Mouse (Mus musculus): Measurements from ENCODE around the gene Smdt1.
"Not testable (repeated sequence)": the region's sequence is repeated elsewhere in the genome, so short reads cannot be mapped to it uniquely, and the experiment has no call there.

GRCm38 (mm10) chr15:82395955-82396354, 57.2 kb downstream of the Smdt1 start:
- not testable (repeated sequence) for TF ChIP-seq CTCF (conservative IDR thresholded peaks at IDR 0.05; ENCODE audit: low read length); POU5F1 (IDR thresholded peaks at IDR 0.05; ENCODE audit: borderline replicate concordance, low read length); NANOG (IDR thresholded peaks at IDR 0.05; ENCODE audit: borderline replicate concordance, low read length)

Measured in E14TG2a.4 (cell line).